Mouse (Mus musculus) C2C12 (cell line): ENCODE measurements at regions not wholly inside any gene's neighbourhood (a gene's known extent, or its start where the extent isn't known, plus 50 kb on each side); places are given as distances from the start of the nearest gene placed in this dataset.

Experiments used
- CTCF ChIP-seq: IDR thresholded peaks from one replicate; pipeline ENCODE4 v1.5.1; 2011; ENCODE audit not compliant: control insufficient read depth, insufficient read depth, insufficient read length
- USF1 ChIP-seq: IDR thresholded peaks from one replicate; pipeline ENCODE4 v1.6.1; 2011; ENCODE audit warnings: low read depth, mild to moderate bottlenecking, control low read depth, moderate library complexity

- TF ChIP-seq USF1 = no peak
- no peak for TF ChIP-seq CTCF
These were observed 87.0 kb downstream of the Cog6 start for GRCm38 (mm10) chr3:52929827-52930605.
